Mouse (Mus musculus): ENCODE results near the gene Srgap1.

- TF ChIP-seq CTCF (IDR thresholded peaks at IDR 0.05; ENCODE audit: borderline replicate concordance, insufficient read depth, low read length) (no peak), POLR2A (IDR thresholded peaks at IDR 0.05; ENCODE audit: low read depth, low read length) (no peak)
Observed at GRCm38 (mm10) chr10:121792661-121793060, 254.5 kb downstream of the Srgap1 start.
